Mouse (Mus musculus): ENCODE data around the gene Xrcc2. TPM values are rescaled to one million over a fixed set of nuclear protein-coding genes. Genes with fewer than 3 reads are reported as not detected.
A peak's percentile ranks its signal among the peaks of the same experiment; 100 is the strongest.

The Xrcc2 gene
- total and polyA plus RNA-seq, 2 experiments = 1.4 to 1.8 TPM

DNA sequence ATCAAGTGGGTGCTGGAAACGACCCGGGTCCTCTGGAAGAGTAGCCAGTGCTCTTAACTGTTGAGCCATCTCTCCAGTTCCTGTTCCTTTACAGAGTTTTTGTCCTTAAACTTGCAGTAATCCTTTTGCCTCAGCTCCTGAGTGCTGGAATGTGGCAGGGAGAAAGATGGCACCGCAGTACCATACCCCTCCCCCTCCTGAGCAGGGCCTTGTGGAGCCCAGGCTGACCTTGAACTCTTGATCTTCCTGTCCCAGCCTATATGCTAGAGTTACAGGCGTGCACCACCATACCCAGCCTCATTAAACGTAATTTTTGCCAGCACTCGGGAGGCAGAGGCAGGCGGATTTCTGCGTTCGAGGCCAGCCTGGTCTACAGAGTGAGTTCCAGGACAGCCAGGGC lies 38.9 kb downstream of the Xrcc2 start:
- 80% methylated on average over 9 of the region's 9 CpGs for WGBS
- H3K36me3 ChIP-seq (ENCODE audit: control insufficient read depth, insufficient read depth, low read length) = no peaks in the 10 kb centered on the region

DNA sequence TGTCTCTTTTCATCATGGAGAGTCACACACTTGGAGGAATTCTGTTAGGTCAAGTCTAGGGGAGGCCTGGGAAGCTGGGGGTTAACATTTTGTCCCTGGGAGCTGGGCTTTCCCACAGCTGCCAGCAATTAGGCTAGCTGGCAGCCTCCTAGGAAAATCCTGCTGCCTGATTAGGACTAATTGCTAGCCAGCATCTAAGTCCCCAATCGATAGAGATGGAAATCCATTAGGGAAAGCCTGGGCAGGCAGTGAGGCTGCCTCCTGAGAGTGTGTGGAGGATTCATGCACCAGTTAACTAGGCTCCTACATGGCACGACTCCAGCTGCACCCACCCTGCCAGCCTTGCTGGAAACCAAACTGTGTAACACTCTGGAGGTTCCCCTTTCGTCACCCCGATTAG lies 39.5 kb downstream of the Xrcc2 start:
- no peak for TF ChIP-seq POLR2A (IDR thresholded peaks at IDR 0.05; ENCODE audit: extremely low read depth, insufficient read depth, low read length)
- Histone ChIP-seq H3K4me1 (ENCODE audit: control insufficient read depth, insufficient read depth, low read length) (no peaks in the 10 kb centered on the region), H3K9ac (ENCODE audit: low read depth, low read length) (no peak overlapping the region), H3K79me2 (ENCODE audit: control insufficient read depth, insufficient read depth, low read length) (no peaks in the 10 kb centered on the region), H3K4me3 (ENCODE audit: insufficient read depth, low read depth, low read length) (no peak overlapping the region), H3K36me3 (ENCODE audit: control insufficient read depth, insufficient read depth, low read length) (no peaks in the 10 kb centered on the region), H3K27ac (replicated peaks; ENCODE audit: insufficient read depth, low read depth, low read length) (no peak overlapping the region), H3K27me3 (ENCODE audit: control insufficient read depth, insufficient read depth, low read length) (no peaks in the 10 kb centered on the region)
- DNase-seq (ENCODE audit: extremely low read depth, low read depth, low spot score) = no peak
- 70% methylated on average over 4 of the region's 4 CpGs for WGBS

More for the DNA sequence above, 38.9 kb downstream of the Xrcc2 start:
- DNase-seq (ENCODE audit: extremely low read depth, low read depth, low spot score) = no peak
- Histone ChIP-seq H3K4me1 (ENCODE audit: control insufficient read depth, insufficient read depth, low read length) (no peaks in the 10 kb centered on the region), H3K4me3 (ENCODE audit: insufficient read depth, low read depth, low read length) (no peak overlapping the region), H3K27me3 (ENCODE audit: control insufficient read depth, insufficient read depth, low read length) (no peaks in the 10 kb centered on the region), H3K27ac (replicated peaks; ENCODE audit: insufficient read depth, low read depth, low read length) (no peak overlapping the region), H3K9ac (ENCODE audit: low read depth, low read length) (no peak overlapping the region), H3K79me2 (ENCODE audit: control insufficient read depth, insufficient read depth, low read length) (no peaks in the 10 kb centered on the region)
- no peak for TF ChIP-seq CTCF (IDR thresholded peaks at IDR 0.05; ENCODE audit: low read depth, low read length)
- no peak for TF ChIP-seq POLR2A (IDR thresholded peaks at IDR 0.05; ENCODE audit: extremely low read depth, insufficient read depth, low read length)

DNA sequence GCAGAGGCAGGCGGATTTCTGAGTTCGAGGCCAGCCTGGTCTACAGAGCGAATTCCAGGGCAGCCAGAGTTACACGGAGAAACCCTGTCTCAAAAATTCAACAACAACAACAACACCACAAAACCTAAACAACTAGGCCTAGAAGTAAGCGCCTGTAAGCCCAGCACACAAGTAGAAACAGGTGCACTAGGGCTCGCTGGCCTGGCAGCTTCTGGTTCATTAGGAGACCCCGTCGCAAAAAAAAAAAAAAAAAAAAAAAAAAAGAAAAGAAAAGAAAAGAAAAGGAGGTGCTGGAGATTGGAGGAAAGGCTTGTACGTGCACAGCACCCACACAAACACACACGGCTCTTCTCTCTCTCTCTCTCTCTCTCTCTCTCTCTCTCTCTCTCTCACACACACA lies 40.1 kb downstream of the Xrcc2 start:
- H3K4me1 ChIP-seq (ENCODE audit: control insufficient read depth, insufficient read depth, low read length) = no peaks in the 10 kb centered on the region
- WGBS = 92% methylated on average over 10 of the region's 10 CpGs
- no peaks in the 10 kb centered on the region for H3K36me3 ChIP-seq (ENCODE audit: control insufficient read depth, insufficient read depth, low read length)
- no peak for DNase-seq (ENCODE audit: extremely low read depth, low read depth, low spot score)
- H3K27ac ChIP-seq (replicated peaks; ENCODE audit: insufficient read depth, low read depth, low read length) = no peak overlapping the region
- H3K27me3 ChIP-seq (ENCODE audit: control insufficient read depth, insufficient read depth, low read length) = no peaks in the 10 kb centered on the region
- H3K9ac ChIP-seq (ENCODE audit: low read depth, low read length) = no peak overlapping the region
- TF ChIP-seq CTCF (IDR thresholded peaks at IDR 0.05; ENCODE audit: low read depth, low read length) (no peak), POLR2A (IDR thresholded peaks at IDR 0.05; ENCODE audit: extremely low read depth, insufficient read depth, low read length) (no peak)
- H3K79me2 ChIP-seq (ENCODE audit: control insufficient read depth, insufficient read depth, low read length) = no peaks in the 10 kb centered on the region
- H3K4me3 ChIP-seq (ENCODE audit: insufficient read depth, low read depth, low read length) = no peak overlapping the region

DNA sequence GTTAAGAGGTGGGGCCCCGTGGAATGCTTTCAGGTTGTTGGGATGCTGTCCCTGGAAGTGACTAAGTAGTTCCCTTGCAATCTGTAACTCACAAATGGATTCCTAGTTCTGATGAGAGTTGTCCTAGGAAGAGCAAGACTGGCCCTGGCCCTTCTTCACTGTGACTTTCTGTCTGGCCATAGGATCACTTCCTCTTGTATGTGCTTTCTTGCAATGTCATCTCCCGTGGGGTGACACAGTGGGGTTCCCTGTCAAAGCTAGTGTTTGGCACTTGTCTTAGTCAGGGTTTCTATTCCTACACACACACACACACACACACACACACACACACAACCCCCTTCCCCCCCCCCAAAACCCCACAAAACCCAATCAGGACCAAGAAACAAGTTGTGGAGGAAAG lies 42.5 kb downstream of the Xrcc2 start:
- no peak for TF ChIP-seq POLR2A (IDR thresholded peaks at IDR 0.05; ENCODE audit: extremely low read depth, insufficient read depth, low read length)
- no peak for TF ChIP-seq CTCF (IDR thresholded peaks at IDR 0.05; ENCODE audit: low read depth, low read length)
- H3K4me1 ChIP-seq (ENCODE audit: control insufficient read depth, insufficient read depth, low read length) = no peaks in the 10 kb centered on the region
- peak; percentile 1 for DNase-seq (ENCODE audit: extremely low read depth, low read depth, low spot score)
- WGBS = 87% methylated on average over 2 of the region's 2 CpGs
- H3K9ac ChIP-seq (ENCODE audit: low read depth, low read length) = no peak overlapping the region
- H3K27me3 ChIP-seq (ENCODE audit: control insufficient read depth, insufficient read depth, low read length) = no peaks in the 10 kb centered on the region
- no peaks in the 10 kb centered on the region for H3K36me3 ChIP-seq (ENCODE audit: control insufficient read depth, insufficient read depth, low read length)
- no peak overlapping the region for H3K27ac ChIP-seq (replicated peaks; ENCODE audit: insufficient read depth, low read depth, low read length)
- no peaks in the 10 kb centered on the region for H3K79me2 ChIP-seq (ENCODE audit: control insufficient read depth, insufficient read depth, low read length)
- H3K4me3 ChIP-seq (ENCODE audit: insufficient read depth, low read depth, low read length) = no peak overlapping the region

DNA sequence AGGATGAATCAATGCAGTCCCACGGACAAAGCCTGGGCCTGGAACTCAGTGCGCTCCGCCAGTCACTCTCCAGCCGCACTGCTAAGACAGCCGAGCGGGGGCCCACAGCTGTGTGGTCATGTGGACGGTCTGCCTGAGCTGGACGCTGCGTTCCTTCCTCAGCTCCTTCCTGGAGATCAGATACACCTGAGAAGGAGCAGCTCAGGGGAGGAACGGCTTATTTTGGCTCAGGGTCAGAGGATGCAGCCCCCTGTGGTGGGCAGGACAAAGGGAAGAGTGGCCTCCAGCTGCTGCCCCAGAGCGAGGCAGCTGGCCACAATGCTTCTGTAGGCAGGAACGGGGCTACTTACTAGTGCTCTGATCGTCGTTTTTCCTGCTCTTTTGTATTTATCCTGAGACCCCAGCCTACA lies 51.0 kb downstream of the Xrcc2 start:
- no peak overlapping the region for H3K9ac ChIP-seq (ENCODE audit: low read depth, low read length)
- H3K79me2 ChIP-seq (ENCODE audit: control insufficient read depth, insufficient read depth, low read length) = no peaks in the 10 kb centered on the region
- H3K27ac ChIP-seq (replicated peaks; ENCODE audit: insufficient read depth, low read depth, low read length) = no peak overlapping the region
- no peak overlapping the region for H3K4me3 ChIP-seq (ENCODE audit: insufficient read depth, low read depth, low read length)
- no peak for TF ChIP-seq POLR2A (IDR thresholded peaks at IDR 0.05; ENCODE audit: extremely low read depth, insufficient read depth, low read length)
- TF ChIP-seq CTCF (IDR thresholded peaks at IDR 0.05; ENCODE audit: low read depth, low read length) = no peak
- no peaks in the 10 kb centered on the region for H3K4me1 ChIP-seq (ENCODE audit: control insufficient read depth, insufficient read depth, low read length)
- no peak for DNase-seq (ENCODE audit: extremely low read depth, low read depth, low spot score)
- 21% methylated on average over 14 of the region's 14 CpGs for WGBS
- H3K27me3 ChIP-seq (ENCODE audit: control insufficient read depth, insufficient read depth, low read length) = no peaks in the 10 kb centered on the region
- no peaks in the 10 kb centered on the region for H3K36me3 ChIP-seq (ENCODE audit: control insufficient read depth, insufficient read depth, low read length)

DNA sequence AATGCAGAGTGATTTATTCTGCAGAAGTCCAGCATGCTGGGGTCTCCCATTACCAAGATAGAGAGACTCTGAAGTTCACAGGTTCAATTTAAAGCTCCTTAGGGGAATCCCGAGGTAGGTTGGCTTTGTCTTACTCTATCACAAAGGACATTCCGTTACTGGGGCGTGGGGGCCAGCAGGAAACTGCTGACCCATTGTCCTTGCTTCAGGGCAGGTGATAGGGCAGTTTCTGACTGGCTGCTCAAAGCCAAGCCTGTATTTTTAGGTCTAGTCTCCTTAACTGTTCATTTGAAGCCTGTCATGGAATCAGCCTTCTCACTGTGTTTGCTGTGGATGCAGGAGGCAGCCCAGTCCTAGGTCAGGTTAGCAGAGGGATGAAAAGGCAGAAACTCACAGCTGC lies 52.2 kb downstream of the Xrcc2 start:
- Histone ChIP-seq H3K27ac (replicated peaks; ENCODE audit: insufficient read depth, low read depth, low read length) (no peak overlapping the region), H3K9ac (ENCODE audit: low read depth, low read length) (no peak overlapping the region), H3K36me3 (ENCODE audit: control insufficient read depth, insufficient read depth, low read length) (no peaks in the 10 kb centered on the region), H3K27me3 (ENCODE audit: control insufficient read depth, insufficient read depth, low read length) (no peaks in the 10 kb centered on the region), H3K4me3 (ENCODE audit: insufficient read depth, low read depth, low read length) (no peak overlapping the region), H3K79me2 (ENCODE audit: control insufficient read depth, insufficient read depth, low read length) (no peaks in the 10 kb centered on the region), H3K4me1 (ENCODE audit: control insufficient read depth, insufficient read depth, low read length) (no peaks in the 10 kb centered on the region)
- 45% methylated on average over 3 of the region's 3 CpGs for WGBS
- TF ChIP-seq CTCF (IDR thresholded peaks at IDR 0.05; ENCODE audit: low read depth, low read length) (no peak), POLR2A (IDR thresholded peaks at IDR 0.05; ENCODE audit: extremely low read depth, insufficient read depth, low read length) (no peak)
- no peak for DNase-seq (ENCODE audit: extremely low read depth, low read depth, low spot score)

Data from liver, adult 2 months (tissue).